In genomic region chr12:29553138-29553537, GRCm38 (mm10) we compare ENCODE assay signal across 17 mouse cellular contexts. TPM values are rescaled to one million over a fixed set of nuclear protein-coding genes. Genes with fewer than 3 reads are reported as not detected.
"Had no signal": no experiment of that assay in that cellular context is flagged by ENCODE, and none has a peak within 500 bp of the region (broad histone marks: within the 10 kb centered on the region; RNA-seq: fewer than 3 reads in every experiment).

No protein-coding gene starts in this region.

- H3K9ac ChIP-seq: liver, embryonic 13.5 days; lung, embryonic 14.5 days; midbrain, embryonic 15.5 days; neural tube, embryonic 13.5 days had no signal

- H3K27ac ChIP-seq: liver, embryonic 13.5 days; macrophage; midbrain, embryonic 15.5 days; neural tube, embryonic 13.5 days had no signal

- H3K27me3 ChIP-seq: liver, embryonic 13.5 days; midbrain, embryonic 15.5 days; neural tube, embryonic 13.5 days had no signal

- ATAC-seq: lung, postnatal 0 days; midbrain, embryonic 15.5 days had no signal

- H3K4me1 ChIP-seq: liver, embryonic 13.5 days had no signal

- H3K4me3 ChIP-seq: liver, embryonic 13.5 days; midbrain, embryonic 15.5 days; myocyte; neural tube, embryonic 13.5 days had no signal

- H3K4me2 ChIP-seq: liver, embryonic 13.5 days; lung, embryonic 14.5 days; midbrain, embryonic 15.5 days; neural tube, embryonic 13.5 days had no signal

- DNase-seq: kidney, adult 18-20 months; kidney, adult 9 months; kidney, postnatal 14 days; kidney, postnatal 4 days; liver, embryonic 13.5 days; lung, embryonic 14.5 days; retina, postnatal 1 day; right cerebral cortex, postnatal 25 days; thymus, adult 18-20 months; thymus, postnatal 36 days had no signal

- H3K36me3 ChIP-seq: liver, embryonic 13.5 days; midbrain, embryonic 15.5 days; neural tube, embryonic 13.5 days had no signal

- H3K9me3 ChIP-seq: liver, embryonic 13.5 days; midbrain, embryonic 15.5 days; neural tube, embryonic 13.5 days had no signal

RNA-seq across cellular contexts. Expression of gene Myt1l, which starts 25.0 kb away (rescaled TPM):
- polyA plus RNA-seq: liver, adult 2 months; lung, embryonic 14.5 days; lung, postnatal 0 days; macrophage; spleen, adult 2 months had no signal
